Mouse (Mus musculus) olfactory bulb, adult 2 months (tissue): ENCODE measurements around the gene Gm11032.

Experiments used
- CTCF ChIP-seq: fragments of 200-500 bp; IDR thresholded peaks from 2 replicates; pipeline ENCODE4 v1.5.1; 2012; ENCODE audit warnings: low read depth, mild to moderate bottlenecking, low read length, moderate library complexity; ENCODE audit not compliant: insufficient read depth
- POLR2A ChIP-seq: fragments of 200-500 bp; IDR thresholded peaks from 2 replicates; pipeline ENCODE4 v1.6.1; 2012; ENCODE audit warnings: mild to moderate bottlenecking, low read depth, low read length, moderate library complexity; ENCODE audit not compliant: insufficient read depth

GRCm38 (mm10) chr11:4606541-4606940 lies 13.3 kb upstream of the Gm11032 start:
- TF ChIP-seq CTCF (no peak), POLR2A (no peak)
